Mouse (Mus musculus): ENCODE data around the gene Hormad1.
A peak's percentile ranks its signal among the peaks of the same experiment; 100 is the strongest.
"Not testable (repeated sequence)": the region's sequence is repeated elsewhere in the genome, so short reads cannot be mapped to it uniquely, and the experiment has no call there.

Hormad1 gene

DNA sequence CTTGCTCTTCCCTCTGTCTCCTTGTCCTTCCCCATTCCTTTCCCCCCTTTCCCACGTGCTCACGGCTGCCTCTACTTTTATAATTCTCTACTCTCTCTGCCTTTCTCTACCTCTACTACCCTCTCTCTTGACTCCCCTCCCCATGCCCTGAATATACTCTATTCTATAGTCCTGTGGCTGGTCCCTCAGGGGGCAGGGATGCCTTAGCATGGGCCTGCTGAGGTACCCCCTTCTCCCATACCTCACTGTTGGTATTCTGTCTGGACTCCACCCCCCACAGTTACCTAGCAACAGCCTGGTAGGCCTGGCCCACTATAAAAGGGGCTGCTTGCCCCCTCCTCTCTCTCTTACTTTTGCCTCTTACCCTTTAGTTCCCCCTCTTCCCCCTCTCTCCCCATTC lies 64.1 kb downstream of the Hormad1 start:
- no peak for TF ChIP-seq NANOG (IDR thresholded peaks at IDR 0.05; ENCODE audit: borderline replicate concordance, low read length)
- TF ChIP-seq CTCF (conservative IDR thresholded peaks at IDR 0.05; ENCODE audit: low read length) = no peak
- no peak for TF ChIP-seq POU5F1 (IDR thresholded peaks at IDR 0.05; ENCODE audit: borderline replicate concordance, low read length)
- Histone ChIP-seq H3K9me3 (ENCODE audit: low read length) (no peaks in the 10 kb centered on the region), H3K4me3 (replicated peaks; ENCODE audit: low read length) (peak overlapping the region; percentile 17; the same call in 1 of the 2 replicates), H3K36me3 (ENCODE audit: insufficient read depth, low read length) (peaks cover 34% of the 10 kb centered on the region), H3K4me1 (replicated peaks; ENCODE audit: low read depth, low read length) (peaks cover 58% of the 10 kb centered on the region), H3K27me3 (ENCODE audit: insufficient read depth, low read length) (no peaks in the 10 kb centered on the region)

DNA sequence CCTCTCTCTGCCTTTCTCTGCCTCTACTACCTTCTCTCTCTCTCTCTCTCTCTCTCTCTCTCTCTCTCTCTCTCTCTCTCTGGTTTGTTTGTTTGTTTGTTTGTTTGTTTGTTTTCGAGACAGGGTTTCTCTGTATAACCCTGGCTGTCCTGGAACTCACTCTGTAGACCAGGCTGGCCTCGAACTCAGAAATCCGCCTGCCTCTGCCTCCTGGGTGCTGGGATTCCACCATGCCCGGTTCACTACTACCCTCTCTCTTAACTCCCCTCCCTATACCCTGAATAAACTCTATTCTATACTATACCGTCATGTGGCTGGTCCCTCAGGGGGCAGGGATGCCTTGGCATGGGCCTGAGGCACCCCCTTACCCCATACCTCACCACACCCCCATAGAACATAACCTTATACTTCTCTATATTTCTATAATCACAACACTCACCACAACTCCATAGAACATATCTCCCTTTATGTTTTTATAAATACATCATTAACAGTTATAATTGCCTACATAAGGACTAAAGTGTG lies 64.6 kb downstream of the Hormad1 start:
- H3K9me3 ChIP-seq (ENCODE audit: low read length); H3K27me3 ChIP-seq (ENCODE audit: insufficient read depth, low read length): not testable (repeated sequence)
- peaks cover 63% of the 10 kb centered on the region for H3K4me1 ChIP-seq (replicated peaks; ENCODE audit: low read depth, low read length)
- H3K4me3 ChIP-seq (replicated peaks; ENCODE audit: low read length) = peak overlapping the region; percentile 90
- H3K36me3 ChIP-seq (ENCODE audit: insufficient read depth, low read length) = peaks cover 37% of the 10 kb centered on the region

DNA sequence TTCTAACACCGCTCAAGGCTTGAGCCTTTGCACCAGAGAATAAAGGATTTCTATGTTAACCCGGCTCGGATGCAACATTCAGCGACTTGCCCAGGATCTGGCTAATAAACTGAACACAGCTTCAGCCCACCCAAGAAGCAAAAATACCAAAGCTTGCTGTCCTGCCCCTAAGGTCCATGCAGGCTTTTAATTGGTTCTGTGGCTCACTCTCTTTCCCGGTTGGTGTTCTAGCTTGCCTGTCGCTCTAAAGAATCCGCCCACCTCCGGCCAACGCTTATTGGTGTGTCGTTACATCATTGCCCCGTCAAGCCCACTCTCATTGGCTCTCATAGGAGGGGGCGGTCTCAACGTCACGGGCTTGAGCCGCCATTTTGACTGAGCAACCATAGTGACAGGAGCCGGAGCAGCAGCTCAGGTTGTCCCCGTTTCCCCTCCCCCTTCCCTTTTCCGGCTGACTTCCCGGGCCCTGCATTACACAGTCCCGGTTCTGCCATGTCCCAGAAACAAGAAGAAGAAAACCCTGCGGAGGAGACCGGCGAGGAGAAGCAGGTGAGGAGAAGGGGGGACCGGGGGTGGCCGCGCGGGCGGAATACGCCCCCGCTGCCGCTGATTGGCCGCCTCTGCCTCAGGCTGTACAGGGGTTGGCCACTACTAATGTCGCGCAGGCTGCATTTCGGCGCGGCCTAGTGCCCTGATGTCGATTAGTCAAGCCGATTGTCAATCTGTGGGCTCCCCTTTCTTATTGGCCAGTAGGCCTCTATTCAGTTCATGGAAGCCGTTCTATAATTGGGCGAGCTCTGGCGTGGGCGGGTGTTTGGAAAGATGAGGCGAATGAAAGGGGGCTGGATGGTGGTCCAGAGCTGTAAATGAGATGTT lies 65.4 kb downstream of the Hormad1 start, which contains the start of gene Ensa:
TSS of gene Ensa (plus strand) at position 366 of the 876 bp plus-strand sequence.
- Histone ChIP-seq H3K9me3 (ENCODE audit: low read length) (no peaks in the 10 kb centered on the region), H3K4me1 (replicated peaks; ENCODE audit: low read depth, low read length) (peaks cover 70% of the 10 kb centered on the region), H3K27me3 (ENCODE audit: insufficient read depth, low read length) (no peaks in the 10 kb centered on the region), H3K4me3 (replicated peaks; ENCODE audit: low read length) (peak within 1 kb of the TSS; percentile 90), H3K36me3 (ENCODE audit: insufficient read depth, low read length) (peaks cover 45% of the 10 kb centered on the region)
- TF ChIP-seq CTCF (conservative IDR thresholded peaks at IDR 0.05; ENCODE audit: low read length) = no peak
- no peak for TF ChIP-seq POU5F1 (IDR thresholded peaks at IDR 0.05; ENCODE audit: borderline replicate concordance, low read length)
- no peak for TF ChIP-seq NANOG (IDR thresholded peaks at IDR 0.05; ENCODE audit: borderline replicate concordance, low read length)

- TF ChIP-seq CTCF (conservative IDR thresholded peaks at IDR 0.05; ENCODE audit: low read length) (no peak), POU5F1 (IDR thresholded peaks at IDR 0.05; ENCODE audit: borderline replicate concordance, low read length) (no peak), NANOG (IDR thresholded peaks at IDR 0.05; ENCODE audit: borderline replicate concordance, low read length) (no peak)
- peaks cover 69% of the 10 kb centered on the region for H3K36me3 ChIP-seq (ENCODE audit: insufficient read depth, low read length)
- H3K9me3 ChIP-seq (ENCODE audit: low read length) = no peaks in the 10 kb centered on the region
- H3K4me1 ChIP-seq (replicated peaks; ENCODE audit: low read depth, low read length) = peaks cover 82% of the 10 kb centered on the region
- no peak overlapping the region for H3K4me3 ChIP-seq (replicated peaks; ENCODE audit: low read length)
- H3K27me3 ChIP-seq (ENCODE audit: insufficient read depth, low read length) = no peaks in the 10 kb centered on the region
These were observed 68.3 kb downstream of the Hormad1 start for GRCm38 (mm10) chr3:95627763-95628162.

- peaks cover 88% of the 10 kb centered on the region for H3K4me1 ChIP-seq (replicated peaks; ENCODE audit: low read depth, low read length)
- no peak overlapping the region for H3K4me3 ChIP-seq (replicated peaks; ENCODE audit: low read length)
- no peaks in the 10 kb centered on the region for H3K9me3 ChIP-seq (ENCODE audit: low read length)
- H3K27me3 ChIP-seq (ENCODE audit: insufficient read depth, low read length) = no peaks in the 10 kb centered on the region
- H3K36me3 ChIP-seq (ENCODE audit: insufficient read depth, low read length) = peaks cover 88% of the 10 kb centered on the region
- TF ChIP-seq CTCF (conservative IDR thresholded peaks at IDR 0.05; ENCODE audit: low read length) (no peak), POU5F1 (IDR thresholded peaks at IDR 0.05; ENCODE audit: borderline replicate concordance, low read length) (no peak), NANOG (IDR thresholded peaks at IDR 0.05; ENCODE audit: borderline replicate concordance, low read length) (no peak)
These were observed 70.3 kb downstream of the Hormad1 start for GRCm38 (mm10) chr3:95629755-95630154.

- H3K27me3 ChIP-seq (ENCODE audit: insufficient read depth, low read length) = no peaks in the 10 kb centered on the region
- TF ChIP-seq CTCF (conservative IDR thresholded peaks at IDR 0.05; ENCODE audit: low read length) (no peak), NANOG (IDR thresholded peaks at IDR 0.05; ENCODE audit: borderline replicate concordance, low read length) (no peak), POU5F1 (IDR thresholded peaks at IDR 0.05; ENCODE audit: borderline replicate concordance, low read length) (no peak)
- peaks cover 96% of the 10 kb centered on the region for H3K4me1 ChIP-seq (replicated peaks; ENCODE audit: low read depth, low read length)
- H3K9me3 ChIP-seq (ENCODE audit: low read length) = no peaks in the 10 kb centered on the region
- H3K4me3 ChIP-seq (replicated peaks; ENCODE audit: low read length) = no peak overlapping the region
- peaks cover 99% of the 10 kb centered on the region for H3K36me3 ChIP-seq (ENCODE audit: insufficient read depth, low read length)
These were observed 71.4 kb downstream of the Hormad1 start for GRCm38 (mm10) chr3:95630856-95631255.

GRCm38 (mm10) chr3:95631304-95631703 lies 71.8 kb downstream of the Hormad1 start:
- no peaks in the 10 kb centered on the region for H3K9me3 ChIP-seq (ENCODE audit: low read length)
- no peaks in the 10 kb centered on the region for H3K27me3 ChIP-seq (ENCODE audit: insufficient read depth, low read length)
- no peak overlapping the region for H3K4me3 ChIP-seq (replicated peaks; ENCODE audit: low read length)
- peaks cover 98% of the 10 kb centered on the region for H3K36me3 ChIP-seq (ENCODE audit: insufficient read depth, low read length)
- peaks cover 96% of the 10 kb centered on the region for H3K4me1 ChIP-seq (replicated peaks; ENCODE audit: low read depth, low read length)
- no peak for TF ChIP-seq POU5F1 (IDR thresholded peaks at IDR 0.05; ENCODE audit: borderline replicate concordance, low read length)
- no peak for TF ChIP-seq NANOG (IDR thresholded peaks at IDR 0.05; ENCODE audit: borderline replicate concordance, low read length)
- TF ChIP-seq CTCF (conservative IDR thresholded peaks at IDR 0.05; ENCODE audit: low read length) = no peak

DNA sequence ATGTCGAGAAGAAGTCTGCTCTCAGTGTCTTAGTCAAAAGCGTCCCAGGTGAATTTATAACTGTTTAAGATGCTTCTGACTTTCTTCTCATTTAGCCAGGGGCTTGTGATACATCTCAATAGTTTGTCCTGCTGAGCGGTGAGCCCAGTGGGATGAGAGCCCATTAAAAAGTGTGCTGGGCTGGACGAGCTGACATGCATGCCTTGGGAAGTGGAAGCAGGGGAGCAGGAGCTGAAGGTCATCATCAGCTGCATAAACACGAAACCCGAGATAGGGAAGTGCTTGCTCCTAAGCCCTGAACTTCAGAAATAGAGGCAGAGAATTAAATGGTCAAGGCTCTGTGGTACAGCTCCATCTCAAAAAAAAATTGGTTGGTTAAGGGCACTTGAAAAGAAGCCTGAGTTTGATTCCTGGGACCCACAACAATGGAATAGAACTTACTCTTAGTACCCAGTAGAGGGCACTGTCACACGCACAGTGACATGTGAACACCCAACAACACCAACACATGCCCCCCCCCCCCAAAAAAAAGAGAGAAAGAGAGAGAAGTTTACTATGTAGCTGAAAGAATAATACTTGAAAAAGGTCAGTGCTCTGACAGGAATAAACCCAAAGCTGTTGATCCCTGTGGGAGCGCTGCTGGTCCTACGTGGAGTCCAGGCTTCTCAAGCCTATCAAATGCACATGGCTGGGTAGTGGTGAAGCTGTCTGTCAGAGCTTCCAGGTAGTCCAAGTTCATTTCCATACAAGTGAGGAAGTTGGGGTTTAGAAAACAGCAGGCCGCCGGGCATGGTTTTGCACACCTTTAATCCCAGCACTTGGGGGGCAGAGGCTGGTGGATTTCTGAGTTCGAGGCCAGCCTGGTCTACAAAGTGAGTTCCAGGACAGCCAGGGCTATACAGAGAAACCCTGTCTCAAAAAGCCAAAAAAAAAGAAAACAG lies 73.4 kb downstream of the Hormad1 start:
- TF ChIP-seq POU5F1 (IDR thresholded peaks at IDR 0.05; ENCODE audit: borderline replicate concordance, low read length) (no peak), CTCF (conservative IDR thresholded peaks at IDR 0.05; ENCODE audit: low read length) (peak; percentile 55)

More for the DNA sequence above, 73.4 kb downstream of the Hormad1 start:
- Histone ChIP-seq H3K4me3 (replicated peaks; ENCODE audit: low read length) (no peak overlapping the region), H3K9me3 (ENCODE audit: low read length) (no peaks in the 10 kb centered on the region), H3K27me3 (ENCODE audit: insufficient read depth, low read length) (no peaks in the 10 kb centered on the region), H3K4me1 (replicated peaks; ENCODE audit: low read depth, low read length) (peaks cover 96% of the 10 kb centered on the region), H3K36me3 (ENCODE audit: insufficient read depth, low read length) (peaks cover 96% of the 10 kb centered on the region)

Measured in E14TG2a.4 (cell line).